Mouse (Mus musculus) CH12.LX (cell line): ENCODE measurements around the gene Tmem63c. TPM values are rescaled to one million over a fixed set of nuclear protein-coding genes. Genes with fewer than 3 reads are reported as not detected.

Experiments used
- DNase-seq: peaks from one replicate; pipeline ENCODE4 v3.0.0-alpha.2; 2013; ENCODE audit errors: extremely low read depth
- H3K27ac ChIP-seq: 2 replicates; pipeline ENCODE4 v1.5.1; 2012; ENCODE audit warnings: low read depth, mild to moderate bottlenecking, control low read depth, moderate library complexity; ENCODE audit not compliant: insufficient read depth
- H3K27me3 ChIP-seq: replicated peaks from 2 replicates; pipeline ENCODE3; 2012; ENCODE audit warnings: inconsistent platforms
- H3K36me3 ChIP-seq, 2 experiments: replicated peaks in 1 of 2; 2 replicates each; pipeline versions ENCODE3 to v1.6.1; 2012; ENCODE audit warnings: inconsistent platforms in 1 of 2, low read length in 1 of 2, mild to moderate bottlenecking in 1 of 2, mixed read lengths in 1 of 2, moderate library complexity in 1 of 2; ENCODE audit not compliant: control insufficient read depth in 1 of 2, insufficient read depth in 1 of 2
- H3K4me1 ChIP-seq, 2 experiments: 2 replicates each; pipeline ENCODE4 v1.6.1; 2012; ENCODE audit warnings: inconsistent platforms in 1 of 2, moderate library complexity in 1 of 2; ENCODE audit not compliant: insufficient read depth in 2 of 2, control insufficient read depth in 1 of 2
- H3K4me2 ChIP-seq: 2 replicates; pipeline ENCODE4 v1.6.1; 2012; ENCODE audit warnings: low read depth, mild to moderate bottlenecking, control low read depth; ENCODE audit not compliant: poor library complexity, insufficient read depth, severe bottlenecking
- H3K4me3 ChIP-seq, 3 experiments: fragments of 150-350 bp in 1 of 3; sonication (generic) in 1 of 3; replicated peaks in 1 of 3; 2 replicates each; pipeline versions ENCODE3 to v1.5.1; 2011 to 2012; ENCODE audit warnings: low read depth in 2 of 3, low read length in 2 of 3, mild to moderate bottlenecking in 2 of 3, moderate library complexity in 2 of 3, control low read depth in 1 of 3, improper control_type of control experiment in 1 of 3, inconsistent platforms in 1 of 3, mixed read lengths in 1 of 3; ENCODE audit not compliant: poor library complexity in 1 of 3
- H3K79me2 ChIP-seq: replicated peaks from 2 replicates; pipeline ENCODE4 v1.6.1; 2012; ENCODE audit warnings: mild to moderate bottlenecking, moderate library complexity; ENCODE audit not compliant: control insufficient read depth, poor library complexity, insufficient read depth, severe bottlenecking; ENCODE audit errors: extremely low read depth
- H3K9ac ChIP-seq: 2 replicates; pipeline ENCODE4 v1.6.1; 2012; ENCODE audit warnings: low read depth, mild to moderate bottlenecking, control low read depth, moderate library complexity; ENCODE audit not compliant: insufficient read depth
- H3K9me3 ChIP-seq: replicated peaks from 2 replicates; pipeline ENCODE3; 2012; ENCODE audit warnings: low read length, inconsistent platforms, mixed read lengths
- CHD2 ChIP-seq: IDR thresholded peaks from 2 replicates; pipeline ENCODE4 v1.6.1; 2011; ENCODE audit warnings: low read length, improper control_type of control experiment
- CTCF ChIP-seq, 2 experiments: IDR thresholded peaks in 1 of 2; conservative IDR thresholded peaks in 1 of 2; 2 replicates each; pipeline ENCODE4 v1.5.1; 2011 to 2012; ENCODE audit warnings: low read depth in 2 of 2, low read length in 2 of 2, improper control_type of control experiment in 1 of 2, inconsistent platforms in 1 of 2, mild to moderate bottlenecking in 1 of 2, moderate library complexity in 1 of 2
- E2F4 ChIP-seq: IDR thresholded peaks from 2 replicates; pipeline ENCODE4 v1.6.1; 2011; ENCODE audit warnings: low read depth, low read length, improper control_type of control experiment; ENCODE audit not compliant: insufficient replicate concordance
- EP300 ChIP-seq: IDR thresholded peaks from 2 replicates; pipeline ENCODE4 v1.6.1; 2011; ENCODE audit warnings: low read length, improper control_type of control experiment
- ETS1 ChIP-seq: conservative IDR thresholded peaks from 2 replicates; pipeline ENCODE4 v1.6.1; 2012; ENCODE audit warnings: low read depth, mild to moderate bottlenecking, inconsistent platforms, low read length, improper control_type of control experiment, moderate library complexity
- GABPA ChIP-seq: IDR thresholded peaks from 2 replicates; pipeline ENCODE4 v1.6.1; 2012; ENCODE audit warnings: low read depth, low read length, improper control_type of control experiment, inconsistent platforms; ENCODE audit not compliant: insufficient replicate concordance
- JUND ChIP-seq: conservative IDR thresholded peaks from 2 replicates; pipeline ENCODE4 v1.6.1; 2011; ENCODE audit warnings: low read depth, low read length, improper control_type of control experiment
- KAT2A ChIP-seq: IDR thresholded peaks from 2 replicates; pipeline ENCODE4 v1.6.1; 2012; ENCODE audit warnings: low read length, improper control_type of control experiment, inconsistent platforms; ENCODE audit not compliant: insufficient replicate concordance
- MAFK ChIP-seq: IDR thresholded peaks from 2 replicates; pipeline ENCODE4 v1.6.1; 2011; ENCODE audit warnings: low read length, improper control_type of control experiment; ENCODE audit not compliant: insufficient replicate concordance
- MAX ChIP-seq: IDR thresholded peaks from 2 replicates; pipeline ENCODE4 v1.6.1; 2011; ENCODE audit warnings: low read length, improper control_type of control experiment
- MEF2A ChIP-seq: IDR thresholded peaks from 2 replicates; pipeline ENCODE4 v1.6.1; 2014; ENCODE audit warnings: low read depth, mild to moderate bottlenecking, inconsistent platforms, low read length, improper control_type of control experiment, borderline replicate concordance
- MXI1 ChIP-seq: IDR thresholded peaks from 2 replicates; pipeline ENCODE4 v1.6.1; 2011; ENCODE audit warnings: mild to moderate bottlenecking, low read depth, low read length, improper control_type of control experiment
- MYC ChIP-seq: IDR thresholded peaks from 2 replicates; pipeline ENCODE4 v1.6.1; 2011; ENCODE audit warnings: low read depth, mild to moderate bottlenecking, improper control_type of control experiment, low read length
- NRF1 ChIP-seq: IDR thresholded peaks from 2 replicates; pipeline ENCODE4 v1.6.1; 2014; ENCODE audit warnings: low read depth, mild to moderate bottlenecking, inconsistent platforms, low read length, improper control_type of control experiment, moderate library complexity
- PAX5 ChIP-seq: IDR thresholded peaks from 2 replicates; pipeline ENCODE4 v1.6.1; 2012; ENCODE audit warnings: low read length, inconsistent platforms, mixed read lengths
- POLR2AphosphoS2 ChIP-seq: IDR thresholded peaks from 2 replicates; pipeline ENCODE4 v1.6.1; 2011; ENCODE audit warnings: low read depth, low read length, improper control_type of control experiment
- RAD21 ChIP-seq: IDR thresholded peaks from 2 replicates; pipeline ENCODE4 v1.6.1; 2011; ENCODE audit warnings: low read depth, mild to moderate bottlenecking, low read length, improper control_type of control experiment, moderate library complexity
- RCOR1 ChIP-seq: conservative IDR thresholded peaks from 2 replicates; pipeline ENCODE4 v1.6.1; 2012; ENCODE audit warnings: low read depth, mild to moderate bottlenecking, inconsistent platforms, low read length, improper control_type of control experiment
- SMC3 ChIP-seq: IDR thresholded peaks from 2 replicates; pipeline ENCODE4 v1.6.1; 2011; ENCODE audit warnings: low read depth, low read length, improper control_type of control experiment
- TBP ChIP-seq: conservative IDR thresholded peaks from 2 replicates; pipeline ENCODE4 v1.6.1; 2011; ENCODE audit warnings: low read depth, low read length, improper control_type of control experiment
- TCF12 ChIP-seq: IDR thresholded peaks from 2 replicates; pipeline ENCODE4 v1.6.1; 2014; ENCODE audit warnings: low read depth, mild to moderate bottlenecking, inconsistent platforms, low read length, improper control_type of control experiment
- UBTF ChIP-seq: IDR thresholded peaks from 2 replicates; pipeline ENCODE4 v1.6.1; 2012; ENCODE audit warnings: low read depth, mild to moderate bottlenecking, inconsistent platforms, low read length, improper control_type of control experiment, moderate library complexity
- USF2 ChIP-seq: conservative IDR thresholded peaks from 2 replicates; pipeline ENCODE4 v1.6.1; 2011; ENCODE audit warnings: low read depth, low read length, improper control_type of control experiment
- ZC3H11A ChIP-seq: IDR thresholded peaks from 2 replicates; pipeline ENCODE4 v1.6.1; 2012; ENCODE audit warnings: low read depth, mild to moderate bottlenecking, inconsistent platforms, low read length, improper control_type of control experiment
- ZKSCAN1 ChIP-seq: IDR thresholded peaks from 2 replicates; pipeline ENCODE4 v1.6.1; 2012; ENCODE audit warnings: low read depth, inconsistent platforms, low read length, improper control_type of control experiment, borderline replicate concordance
- ZMIZ1 ChIP-seq: IDR thresholded peaks from 2 replicates; pipeline ENCODE4 v1.6.1; 2012; ENCODE audit warnings: low read depth, mild to moderate bottlenecking, inconsistent platforms, low read length, improper control_type of control experiment
- dilution Hi-C: fragments of 300-500 bp; cut with MboI; formaldehyde crosslinking; loops from 2 replicates; pipeline ENCODE4 v1.14.3; 2020; ENCODE audit warnings: low sequenced_read_pairs; ENCODE audit not compliant: extremely low pct_unique_long_range_greater_than_20kb, extremely low pct_ligation_motif_present
- in situ Hi-C: fragments of 300-500 bp; cut with MboI; formaldehyde crosslinking; loops from 3 replicates; pipeline ENCODE4 v1.14.3; 2019; ENCODE audit warnings: low sequenced_read_pairs, low pct_ligation_motif_present, low pct_unique_long_range_greater_than_20kb, mixed read lengths
- polyA plus RNA-seq: library from polyadenylated mRNA; unstranded; fragments of >175 nt; gene quantifications from 2 replicates; pipeline ENCODE4 v1.2.1, GENCODE M21; 2012; ENCODE audit warnings: low read depth; ENCODE audit not compliant: insufficient read length
- total RNA-seq, 2 experiments: library from RNA; depleted of rRNA; stranded (reverse); fragments of 300-350 nt in 1 of 2; fragments of >200 nt in 1 of 2; gene quantifications; 2 replicates each; pipeline ENCODE4 v1.2.3; 2012 to 2014

The Tmem63c gene
- total RNA-seq (2012; rRNA removed): 0.04 and 0.08 TPM in 2 replicates
- 0.11 and 0.23 TPM in 2 replicates for total RNA-seq (2014; rRNA removed)
- 0.34 and 0.53 TPM in 2 replicates for polyA plus RNA-seq

DNA sequence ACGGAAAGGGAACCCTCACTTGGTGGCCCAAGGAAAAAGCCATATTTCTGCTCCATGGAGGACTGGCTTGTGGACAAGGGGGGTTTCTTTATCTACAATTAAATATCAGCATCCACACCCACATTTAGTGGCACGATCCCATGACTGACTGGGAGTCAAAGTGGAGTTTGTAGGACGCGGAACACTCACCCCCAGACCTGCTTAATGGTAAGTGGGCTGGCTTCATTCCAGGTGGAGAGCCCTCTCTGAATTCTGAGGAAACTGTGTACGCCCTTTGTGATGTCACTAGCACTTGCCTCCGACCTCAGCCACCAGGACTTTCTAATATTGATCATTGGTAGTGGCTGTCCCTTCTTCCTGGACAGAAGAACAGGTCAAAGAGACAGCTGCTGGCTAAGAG is at the start of gene Tmem63c:
Gene Tmem63c (plus strand): TSS at position 301 of the 400 bp plus-strand sequence.
- dilution Hi-C loops: no loop called here
- TF ChIP-seq USF2 (no peak), EP300 (no peak), POLR2AphosphoS2 (no peak), ETS1 (no peak), TCF12 (no peak), MXI1 (no peak), KAT2A (no peak), E2F4 (no peak), CTCF (conservative IDR thresholded peaks at IDR 0.05 in 1 of 2, IDR thresholded peaks at IDR 0.05 in 1 of 2; ENCODE audit: low read depth in 2 of 2, low read length in 2 of 2) (no peak), MAFK (no peak), ZC3H11A (no peak), ZMIZ1 (no peak), RAD21 (no peak), MEF2A (no peak), MAX (no peak), RCOR1 (no peak), JUND (no peak), SMC3 (no peak), NRF1 (no peak), GABPA (no peak)

DNA sequence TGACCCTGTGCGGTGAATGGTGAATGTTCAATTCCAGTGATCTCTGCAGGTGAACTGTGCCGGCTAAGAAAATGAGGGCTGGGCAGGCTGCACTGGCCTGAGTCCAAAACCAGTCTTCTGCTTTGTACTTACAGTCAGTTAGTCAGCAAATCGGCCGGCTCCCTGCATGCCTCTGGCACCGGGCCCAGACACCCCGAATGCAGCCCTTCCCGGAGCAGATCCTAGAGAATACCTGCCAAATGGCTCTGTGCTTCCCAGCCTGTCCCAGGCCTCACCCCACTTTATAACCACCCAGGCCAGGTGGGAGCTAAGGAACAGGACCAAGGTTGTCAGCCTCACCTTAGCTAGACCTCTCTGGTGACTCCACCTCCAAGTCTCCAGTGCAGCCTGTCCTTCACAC is 47.9 kb upstream of the Tmem63c start:
- Histone ChIP-seq H3K9ac (no peak overlapping the region), H3K36me3 (no peaks in the 10 kb centered on the region), H3K4me1 (peaks cover 0 to 8% of the 10 kb centered on the region in 2 experiments; a peak in 2 of 4 replicates), H3K27ac (no peak overlapping the region), H3K9me3 (no peaks in the 10 kb centered on the region), H3K79me2 (no peaks in the 10 kb centered on the region), H3K4me3 (no peak overlapping the region), H3K27me3 (peaks cover 8% of the 10 kb centered on the region), H3K4me2 (no peak overlapping the region)
- TF ChIP-seq EP300 (no peak), ZMIZ1 (no peak), USF2 (no peak), TBP (no peak), PAX5 (no peak), KAT2A (no peak), MYC (no peak), SMC3 (no peak), CHD2 (no peak), JUND (no peak), NRF1 (no peak), MEF2A (no peak), POLR2AphosphoS2 (no peak), MAX (no peak), UBTF (no peak), ZKSCAN1 (no peak)
- in situ Hi-C loops: loop anchor here (5.0 kb wide), 1 partner anchor 201 kb away; no protein-coding TSS in a partner anchor
- dilution Hi-C loops: no loop called here
- no peak for DNase-seq

More for the DNA sequence above, at the start of gene Tmem63c:
- DNase-seq: no peak
- Histone ChIP-seq H3K36me3 (no peaks in the 10 kb centered on the region), H3K27me3 (peaks cover 77% of the 10 kb centered on the region), H3K9me3 (peaks cover 9% of the 10 kb centered on the region), H3K4me2 (no peak within 1 kb of the TSS), H3K27ac (no peak within 1 kb of the TSS), H3K4me3 (no peak within 1 kb of the TSS), H3K79me2 (no peaks in the 10 kb centered on the region), H3K4me1 (no peaks in the 10 kb centered on the region; a peak in 1 of 4 replicates), H3K9ac (no peak within 1 kb of the TSS)
- in situ Hi-C loops: no loop called here
